Mouse (Mus musculus): ENCODE results near the gene Slc7a14. TPM values are rescaled to one million over a fixed set of nuclear protein-coding genes. Genes with fewer than 3 reads are reported as not detected.

Gene Slc7a14
- 0.01 and 0.03 TPM in 2 replicates for polyA plus RNA-seq (2015; fragmentation: Nextera tagmentation; extraction: Ambion mirVana)

DNA sequence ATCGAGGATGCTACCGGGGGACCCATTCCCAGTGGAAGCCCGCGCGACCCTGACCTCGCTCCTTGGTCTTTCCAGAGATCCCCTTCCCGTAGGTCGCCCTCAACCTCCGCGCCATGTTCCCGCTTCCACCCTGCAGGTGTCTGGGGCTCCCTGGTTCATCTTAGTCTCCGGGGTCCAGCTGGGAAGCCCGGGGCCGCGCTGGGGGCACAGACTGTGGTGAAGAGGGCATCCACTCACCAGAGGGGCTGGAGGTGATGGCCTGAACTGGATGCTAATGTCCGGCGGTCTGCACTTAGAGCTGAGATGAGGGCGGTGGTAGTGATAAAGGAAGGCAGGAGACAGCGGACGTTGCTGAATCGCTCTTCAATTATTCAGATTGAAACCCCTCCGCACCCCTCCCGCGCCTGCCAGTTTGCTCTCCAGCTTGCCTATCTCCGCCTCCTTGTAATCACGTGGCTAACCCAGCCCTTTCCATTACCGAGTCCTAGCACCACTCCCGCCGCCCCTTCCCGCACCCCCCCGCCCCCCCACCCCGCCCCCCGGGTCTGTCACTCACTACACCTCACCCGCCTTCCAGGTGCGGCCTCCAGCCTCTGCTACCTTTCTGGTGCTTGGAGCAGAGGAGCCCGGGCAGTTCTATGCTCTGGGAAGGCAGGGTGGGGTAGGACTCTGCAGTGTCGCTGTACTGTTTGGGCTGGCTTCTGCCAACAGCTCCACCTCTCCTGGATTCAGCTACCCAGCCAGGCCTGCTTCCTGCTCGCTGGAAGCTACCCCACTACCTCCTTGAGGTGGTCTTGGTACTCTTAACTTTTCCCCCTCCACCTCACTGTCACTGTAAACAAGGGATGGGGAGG, at the start of gene Slc7a14:
TSS of gene Slc7a14 (minus strand) at position 445 of the 854 bp plus-strand sequence.
- Histone ChIP-seq H3K4me3 (replicated peaks; ENCODE audit: low read depth, low read length) (no peak within 1 kb of the TSS), H3K9ac (ENCODE audit: low read depth, low read length) (no peak within 1 kb of the TSS), H3K27me3 (ENCODE audit: insufficient read depth, low read length) (peaks cover 10% of the 10 kb centered on the region), H3K27ac (no peak within 1 kb of the TSS), H3K4me2 (ENCODE audit: low read length) (no peak within 1 kb of the TSS), H3K4me1 (replicated peaks; ENCODE audit: insufficient read depth, low read length) (no peaks in the 10 kb centered on the region), H3K9me3 (replicated peaks; ENCODE audit: low read length) (no peaks in the 10 kb centered on the region), H3K36me3 (ENCODE audit: insufficient read depth, low read length) (no peaks in the 10 kb centered on the region)
- DNase-seq (ENCODE audit: low spot score) = no peak
- 1% methylated on average over 28 of the region's 38 CpGs for WGBS
- no peak for TF ChIP-seq CTCF (IDR thresholded peaks at IDR 0.05; ENCODE audit: low read depth)
- ATAC-seq (replicated peaks; ENCODE audit: low FRiP score, low read depth) = no peak

DNA sequence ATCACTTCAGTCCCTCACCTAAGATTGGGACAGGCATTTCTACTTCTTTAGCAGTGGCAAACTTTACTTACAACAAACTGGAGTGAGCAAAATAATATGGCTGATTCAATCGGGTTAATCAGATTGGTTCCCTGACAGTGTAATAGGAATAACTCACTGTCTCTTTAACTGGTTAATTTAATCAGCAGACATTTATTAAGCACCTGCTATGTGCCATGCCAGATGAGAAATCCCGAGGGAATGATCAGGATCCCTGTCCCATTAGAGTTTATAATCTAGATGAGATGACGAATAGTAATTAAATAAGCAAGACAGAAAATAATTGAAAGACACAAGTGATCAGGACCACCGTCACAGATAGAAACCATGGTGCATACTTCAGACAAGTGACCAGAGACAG, 36.4 kb upstream of the Slc7a14 start:
- Histone ChIP-seq H3K36me3 (ENCODE audit: insufficient read depth, low read length) (no peaks in the 10 kb centered on the region), H3K27me3 (ENCODE audit: insufficient read depth, low read length) (no peaks in the 10 kb centered on the region), H3K4me2 (ENCODE audit: low read length) (no peak overlapping the region), H3K4me1 (replicated peaks; ENCODE audit: insufficient read depth, low read length) (no peaks in the 10 kb centered on the region), H3K9me3 (replicated peaks; ENCODE audit: low read length) (no peaks in the 10 kb centered on the region), H3K27ac (no peak overlapping the region), H3K9ac (ENCODE audit: low read depth, low read length) (no peak overlapping the region), H3K4me3 (replicated peaks; ENCODE audit: low read depth, low read length) (no peak overlapping the region)
- no peak for ATAC-seq (replicated peaks; ENCODE audit: low FRiP score, low read depth)
- TF ChIP-seq CTCF (IDR thresholded peaks at IDR 0.05; ENCODE audit: low read depth) = no peak
- WGBS = 79% methylated on average over 4 of the region's 4 CpGs
- no peak for DNase-seq (ENCODE audit: low spot score)

DNA sequence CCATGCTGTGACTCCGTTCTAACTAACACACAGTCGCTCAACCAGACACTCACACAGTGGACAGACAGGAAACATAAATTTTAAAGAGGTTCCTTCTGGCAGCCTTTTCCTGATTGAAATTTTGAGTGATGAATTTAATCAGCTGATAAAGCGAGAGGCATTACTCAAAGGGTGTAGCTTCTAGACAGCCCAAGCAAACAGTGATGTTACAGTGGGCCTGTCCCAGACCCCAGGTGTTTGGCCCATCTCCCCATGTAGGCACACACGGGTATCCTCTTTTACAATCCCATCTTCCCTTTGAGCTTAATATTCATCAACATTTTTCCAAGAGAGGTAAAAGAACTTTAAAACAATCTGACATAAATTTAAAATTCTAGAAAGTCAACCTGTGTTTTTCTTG, 35.6 kb upstream of the Slc7a14 start:
- Histone ChIP-seq H3K36me3 (ENCODE audit: insufficient read depth, low read length) (no peaks in the 10 kb centered on the region), H3K27me3 (ENCODE audit: insufficient read depth, low read length) (no peaks in the 10 kb centered on the region), H3K27ac (no peak overlapping the region), H3K9ac (ENCODE audit: low read depth, low read length) (no peak overlapping the region), H3K4me2 (ENCODE audit: low read length) (no peak overlapping the region), H3K9me3 (replicated peaks; ENCODE audit: low read length) (no peaks in the 10 kb centered on the region), H3K4me3 (replicated peaks; ENCODE audit: low read depth, low read length) (no peak overlapping the region), H3K4me1 (replicated peaks; ENCODE audit: insufficient read depth, low read length) (no peaks in the 10 kb centered on the region)
- ATAC-seq (replicated peaks; ENCODE audit: low FRiP score, low read depth) (no peak), DNase-seq (ENCODE audit: low spot score) (no peak)
- no peak for TF ChIP-seq CTCF (IDR thresholded peaks at IDR 0.05; ENCODE audit: low read depth)
- 50% methylated on average over 4 of the region's 4 CpGs for WGBS

DNA sequence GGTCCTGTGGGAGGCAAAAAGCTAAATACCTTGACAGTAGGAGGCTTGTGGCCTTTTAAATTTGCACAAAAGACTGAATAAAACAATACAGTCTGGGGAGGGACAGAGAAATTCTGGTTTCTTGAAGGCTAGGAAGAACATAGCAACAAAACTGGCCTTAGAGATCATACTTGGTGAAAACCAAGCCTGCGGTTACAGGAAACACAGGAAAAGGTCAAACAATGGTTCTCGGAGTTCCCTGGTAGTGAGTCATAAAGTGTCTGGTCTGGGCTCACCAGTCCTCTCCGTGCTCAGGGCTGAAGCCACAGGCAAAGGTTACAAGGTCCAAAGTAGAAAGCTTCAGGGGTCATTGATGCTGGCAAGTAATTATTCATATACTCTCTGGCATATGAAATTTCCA, 29.1 kb upstream of the Slc7a14 start:
- Histone ChIP-seq H3K27ac (no peak overlapping the region), H3K36me3 (ENCODE audit: insufficient read depth, low read length) (no peaks in the 10 kb centered on the region), H3K9me3 (replicated peaks; ENCODE audit: low read length) (no peaks in the 10 kb centered on the region), H3K4me1 (replicated peaks; ENCODE audit: insufficient read depth, low read length) (no peaks in the 10 kb centered on the region), H3K27me3 (ENCODE audit: insufficient read depth, low read length) (no peaks in the 10 kb centered on the region), H3K9ac (ENCODE audit: low read depth, low read length) (no peak overlapping the region), H3K4me2 (ENCODE audit: low read length) (no peak overlapping the region), H3K4me3 (replicated peaks; ENCODE audit: low read depth, low read length) (no peak overlapping the region)
- peak; percentile 17 for DNase-seq (ENCODE audit: low spot score)
- no peak for TF ChIP-seq CTCF (IDR thresholded peaks at IDR 0.05; ENCODE audit: low read depth)
- no peak for ATAC-seq (replicated peaks; ENCODE audit: low FRiP score, low read depth)
- 54% methylated on average over 3 of the region's 3 CpGs for WGBS

DNA sequence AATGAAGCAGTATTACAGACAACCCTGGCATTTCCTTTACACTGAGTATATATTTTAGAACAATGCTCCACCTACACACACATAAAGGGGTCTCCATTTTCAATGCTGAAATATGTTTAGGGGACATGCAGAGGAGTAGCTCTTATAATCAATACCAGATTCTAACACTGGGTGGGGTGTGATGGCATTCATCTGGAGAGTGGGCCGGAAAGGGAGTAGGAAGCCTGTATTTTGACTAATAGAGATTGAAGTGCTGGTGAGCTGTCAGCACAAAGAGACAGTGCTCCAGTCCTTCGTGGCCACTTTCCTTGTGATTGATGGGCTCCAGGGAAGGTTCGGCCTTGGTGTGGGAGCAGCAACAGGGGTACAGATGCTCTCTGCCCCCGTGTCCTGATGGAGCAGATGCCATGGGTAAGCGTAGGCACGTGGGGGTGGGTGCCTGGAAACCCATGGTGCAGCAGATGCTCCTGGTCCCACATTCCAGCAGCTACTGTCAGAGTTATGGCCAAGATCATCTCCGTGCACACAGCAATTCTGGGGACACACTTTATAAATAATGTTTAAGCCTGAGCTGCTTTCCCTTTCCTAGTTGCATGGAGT, 18.2 kb upstream of the Slc7a14 start:
- H3K4me3 ChIP-seq (replicated peaks; ENCODE audit: low read depth, low read length) = no peak overlapping the region
- no peaks in the 10 kb centered on the region for H3K36me3 ChIP-seq (ENCODE audit: insufficient read depth, low read length)
- DNase-seq (ENCODE audit: low spot score) (no peak), ATAC-seq (replicated peaks; ENCODE audit: low FRiP score, low read depth) (no peak)
- H3K4me1 ChIP-seq (replicated peaks; ENCODE audit: insufficient read depth, low read length) = no peaks in the 10 kb centered on the region
- no peaks in the 10 kb centered on the region for H3K9me3 ChIP-seq (replicated peaks; ENCODE audit: low read length)
- 53% methylated on average over 7 of the region's 7 CpGs for WGBS
- H3K27me3 ChIP-seq (ENCODE audit: insufficient read depth, low read length) = no peaks in the 10 kb centered on the region
- no peak overlapping the region for H3K27ac ChIP-seq
- no peak overlapping the region for H3K9ac ChIP-seq (ENCODE audit: low read depth, low read length)
- no peak for TF ChIP-seq CTCF (IDR thresholded peaks at IDR 0.05; ENCODE audit: low read depth)
- no peak overlapping the region for H3K4me2 ChIP-seq (ENCODE audit: low read length)

DNA sequence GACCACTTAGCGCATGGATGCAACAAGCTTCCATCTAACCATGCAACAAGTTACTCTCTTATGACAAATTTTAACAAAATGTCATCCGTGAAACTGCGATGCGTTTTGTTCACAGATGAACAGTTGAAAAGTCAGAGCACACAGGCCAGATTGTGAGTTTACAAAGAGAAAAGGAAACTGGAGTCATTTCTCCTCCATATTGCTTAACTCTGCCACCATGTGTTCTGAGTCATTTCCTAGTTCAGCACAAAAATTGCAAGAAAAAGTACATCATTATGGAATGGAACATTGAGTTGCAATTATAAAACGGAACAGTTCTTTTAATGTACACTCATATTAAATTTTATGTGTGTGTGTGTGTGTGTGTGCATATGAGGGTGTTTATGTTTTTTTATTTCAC, 17.6 kb upstream of the Slc7a14 start:
- no peak for DNase-seq (ENCODE audit: low spot score)
- Histone ChIP-seq H3K9ac (ENCODE audit: low read depth, low read length) (no peak overlapping the region), H3K36me3 (ENCODE audit: insufficient read depth, low read length) (no peaks in the 10 kb centered on the region), H3K27ac (no peak overlapping the region), H3K4me3 (replicated peaks; ENCODE audit: low read depth, low read length) (no peak overlapping the region), H3K4me1 (replicated peaks; ENCODE audit: insufficient read depth, low read length) (no peaks in the 10 kb centered on the region), H3K27me3 (ENCODE audit: insufficient read depth, low read length) (no peaks in the 10 kb centered on the region), H3K4me2 (ENCODE audit: low read length) (no peak overlapping the region), H3K9me3 (replicated peaks; ENCODE audit: low read length) (no peaks in the 10 kb centered on the region)
- 93% methylated on average over 5 of the region's 5 CpGs for WGBS
- no peak for ATAC-seq (replicated peaks; ENCODE audit: low FRiP score, low read depth)
- TF ChIP-seq CTCF (IDR thresholded peaks at IDR 0.05; ENCODE audit: low read depth) = no peak
